Mouse (Mus musculus): Measurements from ENCODE around the gene Hipk4. TPM values are rescaled to one million over a fixed set of nuclear protein-coding genes. Genes with fewer than 3 reads are reported as not detected.
A peak's percentile ranks its signal among the peaks of the same experiment; 100 is the strongest.

The Hipk4 gene
- polyA plus RNA-seq, 1 experiment, result 0.28 TPM

- Histone ChIP-seq H3K27me3 (ENCODE audit: control insufficient read depth, insufficient read depth, low read length) (no peaks in the 10 kb centered on the region), H3K4me1 (ENCODE audit: control insufficient read depth, insufficient read depth, insufficient read length) (no peaks in the 10 kb centered on the region), H3K27ac (ENCODE audit: insufficient read depth, low read length) (no peak overlapping the region), H3K36me3 (ENCODE audit: control insufficient read depth, insufficient read depth, low read length) (peaks cover 14% of the 10 kb centered on the region), H3K4me3 (ENCODE audit: extremely low read depth, insufficient read depth, insufficient read length) (no peak overlapping the region)
- no peak for TF ChIP-seq CTCF (IDR thresholded peaks at IDR 0.05; ENCODE audit: extremely low read depth, insufficient read depth, insufficient read length, insufficient replicate concordance)
- no peak for TF ChIP-seq POLR2A (IDR thresholded peaks at IDR 0.05; ENCODE audit: low read depth, low read length)
- 78% methylated on average over 8 of the region's 8 CpGs for WGBS
- no peak for DNase-seq (ENCODE audit: low read depth in 1 of 2, low spot score in 2 of 2)
Measured at GRCm38 (mm10) chr7:27560291-27560887, 37.3 kb downstream of the Hipk4 start.

GRCm38 (mm10) chr7:27560978-27561377, 37.9 kb downstream of the Hipk4 start:
- peaks cover 18% of the 10 kb centered on the region for H3K36me3 ChIP-seq (ENCODE audit: control insufficient read depth, insufficient read depth, low read length)
- H3K4me1 ChIP-seq (ENCODE audit: control insufficient read depth, insufficient read depth, insufficient read length), result no peaks in the 10 kb centered on the region
- H3K27me3 ChIP-seq (ENCODE audit: control insufficient read depth, insufficient read depth, low read length), result no peaks in the 10 kb centered on the region
- WGBS, result 95% methylated on average over 1 of the region's 1 CpGs
- H3K4me3 ChIP-seq (ENCODE audit: extremely low read depth, insufficient read depth, insufficient read length), result no peak overlapping the region
- TF ChIP-seq CTCF (IDR thresholded peaks at IDR 0.05; ENCODE audit: extremely low read depth, insufficient read depth, insufficient read length, insufficient replicate concordance), result no peak
- no peak for TF ChIP-seq POLR2A (IDR thresholded peaks at IDR 0.05; ENCODE audit: low read depth, low read length)
- DNase-seq (ENCODE audit: low read depth in 1 of 2, low spot score in 2 of 2), result no peak
- no peak overlapping the region for H3K27ac ChIP-seq (ENCODE audit: insufficient read depth, low read length)

GRCm38 (mm10) chr7:27569580-27570224, 46.6 kb downstream of the Hipk4 start:
- WGBS, result 92% methylated on average over 5 of the region's 5 CpGs

GRCm38 (mm10) chr7:27572133-27572532, 49.1 kb downstream of the Hipk4 start:
- Histone ChIP-seq H3K36me3 (ENCODE audit: control insufficient read depth, insufficient read depth, low read length) (peaks cover 22% of the 10 kb centered on the region), H3K4me3 (ENCODE audit: extremely low read depth, insufficient read depth, insufficient read length) (no peak overlapping the region), H3K27ac (ENCODE audit: insufficient read depth, low read length) (no peak overlapping the region), H3K4me1 (ENCODE audit: control insufficient read depth, insufficient read depth, insufficient read length) (no peaks in the 10 kb centered on the region; the same call in 1 of the 2 replicates), H3K27me3 (ENCODE audit: control insufficient read depth, insufficient read depth, low read length) (no peaks in the 10 kb centered on the region)
- DNase-seq (ENCODE audit: low read depth in 1 of 2, low spot score in 2 of 2), result no peak
- 84% methylated on average over 4 of the region's 4 CpGs for WGBS
- TF ChIP-seq POLR2A (IDR thresholded peaks at IDR 0.05; ENCODE audit: low read depth, low read length) (no peak), CTCF (IDR thresholded peaks at IDR 0.05; ENCODE audit: extremely low read depth, insufficient read depth, insufficient read length, insufficient replicate concordance) (no peak)

More at GRCm38 (mm10) chr7:27569580-27570224, 46.6 kb downstream of the Hipk4 start:
- no peak for DNase-seq (ENCODE audit: low read depth in 1 of 2, low spot score in 2 of 2)
- H3K27me3 ChIP-seq (ENCODE audit: control insufficient read depth, insufficient read depth, low read length), result no peaks in the 10 kb centered on the region
- no peak overlapping the region for H3K27ac ChIP-seq (ENCODE audit: insufficient read depth, low read length)
- H3K4me1 ChIP-seq (ENCODE audit: control insufficient read depth, insufficient read depth, insufficient read length), result no peaks in the 10 kb centered on the region; the same call in 1 of the 2 replicates
- H3K4me3 ChIP-seq (ENCODE audit: extremely low read depth, insufficient read depth, insufficient read length), result no peak overlapping the region
- peaks cover 31% of the 10 kb centered on the region for H3K36me3 ChIP-seq (ENCODE audit: control insufficient read depth, insufficient read depth, low read length)
- TF ChIP-seq POLR2A (IDR thresholded peaks at IDR 0.05; ENCODE audit: low read depth, low read length) (no peak), CTCF (IDR thresholded peaks at IDR 0.05; ENCODE audit: extremely low read depth, insufficient read depth, insufficient read length, insufficient replicate concordance) (no peak)

- Histone ChIP-seq H3K4me3 (ENCODE audit: extremely low read depth, insufficient read depth, insufficient read length) (no peak overlapping the region), H3K4me1 (ENCODE audit: control insufficient read depth, insufficient read depth, insufficient read length) (no peaks in the 10 kb centered on the region; the same call in 1 of the 2 replicates), H3K27me3 (ENCODE audit: control insufficient read depth, insufficient read depth, low read length) (no peaks in the 10 kb centered on the region), H3K27ac (ENCODE audit: insufficient read depth, low read length) (no peak overlapping the region), H3K36me3 (ENCODE audit: control insufficient read depth, insufficient read depth, low read length) (peaks cover 16% of the 10 kb centered on the region)
- no peak for TF ChIP-seq POLR2A (IDR thresholded peaks at IDR 0.05; ENCODE audit: low read depth, low read length)
- TF ChIP-seq CTCF (IDR thresholded peaks at IDR 0.05; ENCODE audit: extremely low read depth, insufficient read depth, insufficient read length, insufficient replicate concordance), result no peak
- 85% methylated on average over 14 of the region's 14 CpGs for WGBS
- no peak for DNase-seq (ENCODE audit: low read depth in 1 of 2, low spot score in 2 of 2)
Measured at GRCm38 (mm10) chr7:27574124-27574880, 51.2 kb downstream of the Hipk4 start.

GRCm38 (mm10) chr7:27576914-27577313, 53.8 kb downstream of the Hipk4 start:
- Histone ChIP-seq H3K4me1 (ENCODE audit: control insufficient read depth, insufficient read depth, insufficient read length) (no peaks in the 10 kb centered on the region; the same call in 1 of the 2 replicates), H3K27ac (ENCODE audit: insufficient read depth, low read length) (no peak overlapping the region), H3K27me3 (ENCODE audit: control insufficient read depth, insufficient read depth, low read length) (no peaks in the 10 kb centered on the region), H3K36me3 (ENCODE audit: control insufficient read depth, insufficient read depth, low read length) (peaks cover 21% of the 10 kb centered on the region), H3K4me3 (ENCODE audit: extremely low read depth, insufficient read depth, insufficient read length) (no peak overlapping the region)
- WGBS, result 67% methylated on average over 6 of the region's 6 CpGs
- peak; percentile 63; the same call in 1 of the 2 replicates for TF ChIP-seq CTCF (IDR thresholded peaks at IDR 0.05; ENCODE audit: extremely low read depth, insufficient read depth, insufficient read length, insufficient replicate concordance)
- TF ChIP-seq POLR2A (IDR thresholded peaks at IDR 0.05; ENCODE audit: low read depth, low read length), result no peak
- DNase-seq (ENCODE audit: low read depth in 1 of 2, low spot score in 2 of 2), result peak in 1 of 2 experiments; percentile 68
